Mouse (Mus musculus) embryonic facial prominence, embryonic 11.5 days (tissue): ENCODE data around the gene Htt. TPM values are rescaled to one million over a fixed set of nuclear protein-coding genes. Genes with fewer than 3 reads are reported as not detected.

Source experiments
- ATAC-seq: fragments of 200-750 bp; cut with Nextera tagmentation; replicated peaks from 2 replicates; pipeline ENCODE4 v1.8.0; 2017; ENCODE audit warnings: low read depth; ENCODE audit not compliant: insufficient number of reproducible peaks, low FRiP score, low TSS enrichment
- DNase-seq: peaks from one replicate; pipeline ENCODE4 v3.0.0-alpha.2; 2015; ENCODE audit warnings: low spot score
- H3K27ac ChIP-seq: fragments of 300-500 bp; sonication (generic); replicated peaks from 2 replicates; pipeline ENCODE4 v1.5.1; 2014; ENCODE audit warnings: mild to moderate bottlenecking, low read depth, low read length, control low read depth
- H3K27me3 ChIP-seq: fragments of 300-500 bp; sonication (generic); 2 replicates; pipeline ENCODE4 v1.6.1; 2014; ENCODE audit warnings: mild to moderate bottlenecking, low read length, moderate library complexity, mixed read lengths; ENCODE audit not compliant: control insufficient read depth, insufficient read depth
- H3K36me3 ChIP-seq: fragments of 300-500 bp; sonication (generic); replicated peaks from 2 replicates; pipeline ENCODE4 v1.6.1; 2014; ENCODE audit warnings: low read depth, mild to moderate bottlenecking, low read length, moderate library complexity, mixed read lengths; ENCODE audit not compliant: control insufficient read depth, insufficient read depth
- H3K4me1 ChIP-seq: fragments of 300-500 bp; sonication (generic); 2 replicates; pipeline ENCODE4 v1.6.1; 2014; ENCODE audit warnings: low read length, mixed read lengths; ENCODE audit not compliant: control insufficient read depth, insufficient read depth
- H3K4me2 ChIP-seq: fragments of 300-500 bp; sonication (generic); 2 replicates; pipeline ENCODE4 v1.6.1; 2014; ENCODE audit warnings: low read depth, mild to moderate bottlenecking, control low read depth, low read length, moderate library complexity
- H3K4me3 ChIP-seq: fragments of 300-500 bp; sonication (generic); 2 replicates; pipeline ENCODE4 v1.5.1; 2014; ENCODE audit warnings: low read depth, low read length, control low read depth
- H3K9ac ChIP-seq: fragments of 300-500 bp; sonication (generic); replicated peaks from 2 replicates; pipeline ENCODE4 v1.6.1; 2014; ENCODE audit warnings: mild to moderate bottlenecking, control low read depth, low read length
- H3K9me3 ChIP-seq: fragments of 300-500 bp; sonication (generic); replicated peaks from 2 replicates; pipeline ENCODE4 v1.6.1; 2016; ENCODE audit warnings: mild to moderate bottlenecking, low read length, inconsistent platforms, mixed read lengths; ENCODE audit not compliant: control insufficient read depth
- WGBS: fragments of 180-500 bp; shearing (Covaris S2); extraction: QIAGEN DNeasy Blood & Tissue Kit; methylation state at CpG from one replicate; pipeline ENCODE4 v1.1.7; 2014; 5-methylcytosine and 5-hydroxymethylcytosine counted together
- polyA plus RNA-seq: library from polyadenylated mRNA; unstranded; fragments of >200 nt; fragmentation: Nextera tagmentation; extraction: Ambion mirVana; gene quantifications from 2 replicates; pipeline ENCODE4 v1.2.1, GENCODE M21; 2014

Htt gene
- polyA plus RNA-seq, 1 experiment from 2014 or later: 11.3 TPM

DNA sequence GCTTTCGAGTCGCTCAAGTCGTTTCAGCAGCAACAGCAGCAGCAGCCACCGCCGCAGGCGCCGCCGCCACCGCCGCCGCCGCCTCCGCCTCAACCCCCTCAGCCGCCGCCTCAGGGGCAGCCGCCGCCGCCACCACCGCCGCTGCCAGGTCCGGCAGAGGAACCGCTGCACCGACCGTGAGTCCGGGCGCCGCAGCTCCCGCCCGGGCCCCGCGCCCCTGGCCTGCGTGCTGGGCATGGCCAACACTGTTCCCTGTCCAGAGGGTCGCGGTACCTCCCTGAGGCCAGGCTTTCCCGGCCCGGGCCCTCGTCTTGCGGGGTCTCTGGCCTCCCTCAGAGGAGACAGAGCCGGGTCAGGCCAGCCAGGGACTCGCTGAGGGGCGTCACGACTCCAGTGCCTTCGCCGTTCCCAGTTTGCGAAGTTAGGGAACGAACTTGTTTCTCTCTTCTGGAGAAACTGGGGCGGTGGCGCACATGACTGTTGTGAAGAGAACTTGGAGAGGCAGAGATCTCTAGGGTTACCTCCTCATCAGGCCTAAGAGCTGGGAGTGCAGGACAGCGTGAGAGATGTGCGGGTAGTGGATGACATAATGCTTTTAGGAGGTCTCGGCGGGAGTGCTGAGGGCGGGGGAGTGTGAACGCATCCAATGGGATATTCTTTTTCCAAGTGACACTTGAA is 533 bp downstream of the Htt start:
- DNase-seq (peak; percentile 51), ATAC-seq (peak; percentile 56)
- H3K27me3 ChIP-seq: no peaks in the 10 kb centered on the region
- peak overlapping the region; percentile 79 for H3K4me3 ChIP-seq
- H3K9ac ChIP-seq: peak overlapping the region; percentile 82
- under 1% methylated on average over 38 of the region's 54 CpGs for WGBS
- H3K4me1 ChIP-seq: no peaks in the 10 kb centered on the region
- no peaks in the 10 kb centered on the region for H3K9me3 ChIP-seq
- H3K4me2 ChIP-seq: peak overlapping the region; percentile 83
- no peaks in the 10 kb centered on the region for H3K36me3 ChIP-seq
- H3K27ac ChIP-seq: peak overlapping the region; percentile 61

DNA sequence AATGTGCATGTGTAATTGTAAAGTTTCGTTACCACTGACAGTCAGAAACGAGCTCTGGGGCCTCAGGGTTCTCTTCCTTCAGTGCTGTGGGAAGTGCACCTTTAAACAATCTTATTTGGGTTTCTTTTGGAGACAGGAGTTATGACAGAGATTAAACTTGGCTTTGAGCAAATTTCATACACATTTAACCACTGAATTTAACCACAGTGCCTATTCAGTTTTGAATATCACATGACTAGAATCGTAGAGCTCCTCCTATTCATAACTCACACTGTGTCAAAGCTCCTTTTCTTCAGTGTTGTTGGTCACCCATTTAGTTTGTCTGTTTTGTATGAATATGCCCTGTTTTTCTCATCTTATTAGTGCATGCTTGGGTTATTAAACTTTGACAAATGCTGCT is 10.3 kb downstream of the Htt start:
- ATAC-seq: no peak

DNA sequence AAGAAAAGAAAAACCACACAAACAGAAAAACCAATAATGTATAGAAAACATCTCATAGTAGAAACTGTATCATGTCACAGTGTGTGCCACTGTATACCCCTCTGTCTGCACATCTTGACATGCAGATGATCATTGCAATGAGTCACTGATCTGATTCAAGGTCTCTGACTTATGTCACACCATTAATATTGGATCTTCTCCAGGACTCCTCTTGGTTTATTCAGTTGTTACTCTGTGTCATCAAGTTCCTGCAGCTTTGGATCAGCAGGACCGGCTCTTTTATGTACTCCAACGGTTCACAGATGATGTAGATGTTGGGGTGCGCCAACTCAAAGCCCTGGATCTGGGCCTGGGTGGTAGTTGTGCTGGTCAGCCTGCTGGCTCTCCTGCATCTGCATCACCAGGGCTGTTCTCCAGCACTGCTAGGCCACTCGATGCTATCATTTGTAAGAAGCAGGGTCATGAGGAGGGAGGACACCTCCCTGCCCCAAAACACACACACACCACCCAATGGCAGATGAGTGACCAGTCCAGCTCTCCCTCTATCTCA is 11.2 kb downstream of the Htt start:
- Histone ChIP-seq H3K27me3 (no peaks in the 10 kb centered on the region), H3K36me3 (no peaks in the 10 kb centered on the region), H3K4me3 (no peak overlapping the region), H3K9ac (no peak overlapping the region), H3K9me3 (no peaks in the 10 kb centered on the region), H3K27ac (no peak overlapping the region), H3K4me2 (no peak overlapping the region), H3K4me1 (no peaks in the 10 kb centered on the region)
- no peak for DNase-seq
- WGBS: 93% methylated on average over 4 of the region's 4 CpGs
- no peak for ATAC-seq

More for the DNA sequence above, 10.3 kb downstream of the Htt start:
- no peak overlapping the region for H3K9ac ChIP-seq
- DNase-seq: no peak
- H3K27me3 ChIP-seq: no peaks in the 10 kb centered on the region
- no peak overlapping the region for H3K27ac ChIP-seq
- no peaks in the 10 kb centered on the region for H3K4me1 ChIP-seq
- no peaks in the 10 kb centered on the region for H3K9me3 ChIP-seq
- 93% methylated on average over 3 of the region's 3 CpGs for WGBS
- H3K4me2 ChIP-seq: no peak overlapping the region
- H3K4me3 ChIP-seq: no peak overlapping the region
- no peaks in the 10 kb centered on the region for H3K36me3 ChIP-seq

DNA sequence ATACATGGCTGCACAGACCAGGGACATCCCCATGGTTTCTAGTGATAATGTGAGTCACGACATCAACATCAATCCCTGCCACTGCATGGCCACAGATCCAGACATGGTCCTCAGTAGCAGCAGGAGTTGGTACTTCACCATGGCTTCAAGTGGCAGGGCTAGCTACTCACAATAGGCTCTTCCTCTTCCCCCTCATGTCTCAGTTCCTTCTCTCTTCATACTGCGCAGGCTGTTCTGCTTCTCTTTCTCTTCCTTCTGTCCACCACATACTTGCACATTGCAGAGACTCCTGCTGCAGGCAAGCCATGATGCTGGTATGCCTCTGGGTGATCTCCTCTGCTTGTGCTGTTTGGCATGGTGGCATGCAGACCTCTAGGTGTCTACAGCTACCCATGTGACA is 11.9 kb downstream of the Htt start:
- no peak overlapping the region for H3K9ac ChIP-seq
- no peak overlapping the region for H3K4me2 ChIP-seq
- H3K27me3 ChIP-seq: no peaks in the 10 kb centered on the region
- no peaks in the 10 kb centered on the region for H3K9me3 ChIP-seq
- no peaks in the 10 kb centered on the region for H3K36me3 ChIP-seq
- no peaks in the 10 kb centered on the region for H3K4me1 ChIP-seq
- DNase-seq (no peak), ATAC-seq (no peak)
- H3K4me3 ChIP-seq: no peak overlapping the region
- 97% methylated on average over 2 of the region's 2 CpGs for WGBS
- no peak overlapping the region for H3K27ac ChIP-seq

DNA sequence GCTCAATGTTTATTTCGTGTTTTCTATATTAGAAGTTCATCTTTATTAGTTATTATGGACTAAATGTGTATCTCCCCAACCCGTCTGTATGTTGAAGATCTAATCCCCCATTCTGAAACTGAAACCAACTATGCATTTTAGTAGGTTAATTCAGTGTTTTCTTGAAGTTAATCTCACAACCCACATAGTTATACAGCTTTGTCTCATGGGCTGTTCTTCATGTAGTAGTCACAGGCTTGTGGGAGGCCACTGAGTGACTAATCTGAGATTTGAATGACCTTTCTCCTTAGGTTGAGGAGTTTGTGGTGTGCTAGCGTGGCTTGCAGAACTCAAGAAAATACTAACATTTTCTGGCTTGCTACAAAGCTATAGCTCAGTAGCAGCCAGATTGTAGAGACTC is 23.5 kb downstream of the Htt start:
- no peak overlapping the region for H3K4me2 ChIP-seq
- 88% methylated on average over 3 of the region's 3 CpGs for WGBS
- no peaks in the 10 kb centered on the region for H3K27me3 ChIP-seq
- DNase-seq: no peak
- H3K9me3 ChIP-seq: no peaks in the 10 kb centered on the region
- H3K4me3 ChIP-seq: no peak overlapping the region
- H3K9ac ChIP-seq: no peak overlapping the region
- no peaks in the 10 kb centered on the region for H3K4me1 ChIP-seq
- no peaks in the 10 kb centered on the region; the same call in 1 of the 2 replicates for H3K36me3 ChIP-seq
- H3K27ac ChIP-seq: no peak overlapping the region
- no peak for ATAC-seq

DNA sequence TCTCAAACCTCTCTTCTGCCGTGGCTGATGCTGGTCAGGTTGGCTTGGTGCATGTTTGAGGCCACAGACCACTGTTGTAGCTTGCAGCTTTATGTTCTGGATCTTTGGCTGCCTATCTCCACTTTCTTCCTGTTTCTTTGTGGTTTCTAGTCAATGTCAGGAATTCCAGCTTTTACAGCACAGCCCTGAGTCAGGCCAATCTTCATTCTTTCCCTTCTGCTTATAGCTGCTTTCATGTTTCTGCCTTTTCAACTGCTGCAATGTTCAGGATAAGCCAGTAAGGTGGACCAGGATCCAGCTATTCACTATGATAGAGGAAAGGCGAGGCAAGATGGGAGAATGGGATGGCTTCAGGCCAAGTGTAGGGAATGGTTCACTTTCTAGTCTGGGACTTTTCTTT is 29.6 kb downstream of the Htt start:
- no peak overlapping the region for H3K4me3 ChIP-seq
- H3K36me3 ChIP-seq: no peaks in the 10 kb centered on the region; the same call in 1 of the 2 replicates
- no peak for ATAC-seq
- H3K4me1 ChIP-seq: no peaks in the 10 kb centered on the region
- WGBS: 88% methylated on average over 2 of the region's 2 CpGs
- H3K9me3 ChIP-seq: no peaks in the 10 kb centered on the region
- H3K27me3 ChIP-seq: no peaks in the 10 kb centered on the region
- no peak overlapping the region for H3K27ac ChIP-seq
- no peak overlapping the region for H3K9ac ChIP-seq
- H3K4me2 ChIP-seq: no peak overlapping the region
- DNase-seq: no peak

DNA sequence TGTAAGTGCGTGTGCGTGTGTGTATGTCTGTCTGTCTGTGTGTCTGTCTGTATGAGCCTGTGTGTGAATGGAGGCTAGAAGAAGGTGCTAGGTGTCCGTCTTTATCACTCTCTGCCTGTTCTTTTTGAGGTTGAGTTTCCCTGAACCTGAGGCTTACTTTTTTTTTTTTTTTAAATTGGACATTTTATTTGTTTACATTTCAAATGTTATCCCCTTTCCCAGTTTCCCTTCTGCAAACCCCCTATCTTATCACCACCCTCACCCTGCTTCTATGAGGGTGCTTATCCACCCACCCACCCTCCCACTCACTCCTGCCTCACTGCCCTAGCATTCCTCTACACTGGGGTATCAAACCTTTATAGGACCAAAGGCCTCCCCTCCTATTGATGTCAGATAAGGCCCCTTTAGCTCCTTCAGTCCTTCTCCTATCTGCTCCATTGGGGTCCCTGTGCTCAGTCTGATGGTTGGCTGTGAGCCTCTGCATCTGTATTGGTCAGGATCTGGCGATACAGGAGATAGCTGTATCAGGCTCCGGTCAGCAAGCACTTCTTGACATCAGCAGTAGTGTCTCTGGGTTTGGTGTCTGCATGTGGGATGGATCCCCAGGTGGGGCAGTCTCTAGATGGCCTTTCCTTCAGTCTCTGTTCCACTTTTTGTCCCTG is 38.9 kb downstream of the Htt start:
- no peak overlapping the region for H3K27ac ChIP-seq
- H3K4me3 ChIP-seq: no peak overlapping the region
- H3K4me1 ChIP-seq: no peaks in the 10 kb centered on the region
- no peak overlapping the region for H3K9ac ChIP-seq
- H3K36me3 ChIP-seq: no peaks in the 10 kb centered on the region; the same call in 1 of the 2 replicates
- H3K9me3 ChIP-seq: no peaks in the 10 kb centered on the region
- WGBS: 85% methylated on average over 5 of the region's 5 CpGs
- no peak overlapping the region for H3K4me2 ChIP-seq
- ATAC-seq (no peak), DNase-seq (no peak)
- H3K27me3 ChIP-seq: no peaks in the 10 kb centered on the region

DNA sequence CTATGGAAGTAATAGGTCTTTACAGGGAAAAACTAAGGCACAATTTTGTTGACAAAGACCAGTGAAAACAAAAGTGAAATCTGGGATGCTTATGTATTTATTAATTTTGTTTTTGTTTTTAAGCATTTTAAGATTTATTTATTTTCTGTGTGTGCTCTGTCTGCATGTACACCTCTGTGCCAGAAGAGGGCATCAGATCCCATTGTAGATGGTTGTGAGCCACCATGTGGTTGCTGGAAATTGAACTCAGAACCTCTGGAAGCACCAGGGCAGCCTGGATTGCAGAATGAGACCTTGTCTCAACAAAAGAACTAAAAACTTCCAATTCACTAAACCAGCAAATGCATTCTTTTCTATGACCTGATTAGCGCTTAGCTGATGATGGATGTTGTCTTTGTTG is 44.5 kb downstream of the Htt start:
- peaks cover 2% of the 10 kb centered on the region for H3K36me3 ChIP-seq
- no peak for ATAC-seq
- DNase-seq: no peak

More for the DNA sequence above, 44.5 kb downstream of the Htt start:
- Histone ChIP-seq H3K27me3 (no peaks in the 10 kb centered on the region), H3K9me3 (no peaks in the 10 kb centered on the region), H3K4me3 (no peak overlapping the region), H3K4me2 (no peak overlapping the region), H3K9ac (no peak overlapping the region), H3K27ac (no peak overlapping the region), H3K4me1 (no peaks in the 10 kb centered on the region)
- 100% methylated on average over 1 of the region's 1 CpGs for WGBS
